Mouse (Mus musculus) adrenal gland, adult (tissue): ENCODE results near the gene Acbd3.

Source experiments
- DNase-seq, 2 experiments: peaks; one replicate each; pipeline ENCODE4 v3.0.0; 2022 to 2023; ENCODE audit warnings: low spot score in 1 of 2; ENCODE audit not compliant: inconsistent age in 2 of 2

Gene Acbd3

GRCm38 (mm10) chr1:180725704-180726179 is at the start of gene Acbd3:
Gene Acbd3, plus strand, starts transcription at chr1:180726043.
- DNase-seq = peak; percentile 95 to 97

GRCm38 (mm10) chr1:180691284-180691683 is 34.6 kb upstream of the Acbd3 start:
- DNase-seq = peak; percentile 60 to 79

GRCm38 (mm10) chr1:180696626-180697352 is 29.1 kb upstream of the Acbd3 start, which contains the start of gene Mixl1:
Gene Mixl1, minus strand, starts transcription at chr1:180697034.
- peak in 1 of 2 experiments; percentile 49 for DNase-seq

- DNase-seq = no peak
Measured at GRCm38 (mm10) chr1:180698063-180698462, 27.8 kb upstream of the Acbd3 start.

GRCm38 (mm10) chr1:180703400-180703799 is 22.4 kb upstream of the Acbd3 start:
- DNase-seq = peak in 1 of 2 experiments; percentile 42

- DNase-seq = no peak
Measured at GRCm38 (mm10) chr1:180707368-180707767, 18.5 kb upstream of the Acbd3 start.

GRCm38 (mm10) chr1:180707813-180708212 is 18.0 kb upstream of the Acbd3 start:
- no peak for DNase-seq

- DNase-seq = no peak
Measured at GRCm38 (mm10) chr1:180708935-180709776, 16.7 kb upstream of the Acbd3 start.

- DNase-seq = no peak
Measured at GRCm38 (mm10) chr1:180718756-180719155, 7.1 kb upstream of the Acbd3 start.

GRCm38 (mm10) chr1:180719483-180719882 is 6.4 kb upstream of the Acbd3 start:
- DNase-seq = no peak

- DNase-seq = peak; percentile 77 to 94
Measured at GRCm38 (mm10) chr1:180719951-180720689, 5.7 kb upstream of the Acbd3 start.

GRCm38 (mm10) chr1:180722608-180723007 is 3.2 kb upstream of the Acbd3 start:
- DNase-seq = no peak

- DNase-seq = no peak
Measured at GRCm38 (mm10) chr1:180723701-180724238, 2.1 kb upstream of the Acbd3 start.

GRCm38 (mm10) chr1:180726183-180726582 is 340 bp downstream of the Acbd3 start:
- DNase-seq = no peak

GRCm38 (mm10) chr1:180729231-180729630 is 3.4 kb downstream of the Acbd3 start:
- DNase-seq = no peak

- DNase-seq = no peak
Measured at GRCm38 (mm10) chr1:180747827-180748226, 22.0 kb downstream of the Acbd3 start.

GRCm38 (mm10) chr1:180752115-180752514 is 26.3 kb downstream of the Acbd3 start:
- DNase-seq = no peak

GRCm38 (mm10) chr1:180754376-180754775 is 28.5 kb downstream of the Acbd3 start:
- DNase-seq = no peak

- DNase-seq = no peak
Measured at GRCm38 (mm10) chr1:180756711-180757110, 30.9 kb downstream of the Acbd3 start.

GRCm38 (mm10) chr1:180757252-180757955 is 31.6 kb downstream of the Acbd3 start:
- no peak for DNase-seq
